Mouse (Mus musculus) liver, embryonic 14.5 days (tissue): Measurements from ENCODE around the gene Gm648.

Experiments
- CTCF ChIP-seq: IDR thresholded peaks from 2 replicates; pipeline ENCODE4 v1.5.1; 2016; ENCODE audit warnings: antibody characterized with exemption, low read depth, control low read depth
- EP300 ChIP-seq: IDR thresholded peaks from 2 replicates; pipeline ENCODE4 v1.6.1; 2016; ENCODE audit warnings: antibody characterized with exemption, low read depth

GRCm38 (mm10) chrX:56597219-56597886 is 47.9 kb upstream of the Gm648 start:
- TF ChIP-seq CTCF (peak; percentile 41), EP300 (no peak)
